Mouse (Mus musculus): ENCODE data around the gene Dusp1. TPM values are rescaled to one million over a fixed set of nuclear protein-coding genes. Genes with fewer than 3 reads are reported as not detected.

Gene Dusp1
- total and polyA plus RNA-seq, 3 experiments = 3.5 to 9.9 (median 5.6) TPM

DNA sequence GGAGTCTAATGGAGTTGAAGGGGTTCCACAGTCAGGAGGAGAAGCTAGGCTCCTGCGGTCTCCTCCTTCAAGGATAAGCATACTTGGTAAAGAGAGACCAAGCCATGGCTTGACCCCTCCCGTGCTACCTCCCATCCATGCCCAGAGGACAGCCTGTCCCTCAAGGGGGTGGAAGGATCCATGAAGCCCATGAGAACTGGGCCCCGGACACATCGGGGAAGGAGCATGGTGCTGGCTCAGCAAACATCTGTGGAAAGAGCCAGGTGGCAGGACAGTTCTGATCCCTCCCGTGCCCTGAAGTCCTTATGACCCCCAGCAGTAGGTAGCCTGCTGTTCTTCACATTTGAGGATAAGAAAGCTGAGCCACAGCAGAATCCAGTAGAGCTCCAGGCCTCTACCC lies 98.5 kb downstream of the Dusp1 start:
- Histone ChIP-seq H3K4me3 (replicated peaks in 1 of 3; ENCODE audit: low read depth in 2 of 3, low read length in 2 of 3, poor library complexity in 1 of 3) (no peak overlapping the region), H3K4me1 (ENCODE audit: control insufficient read depth in 1 of 2, insufficient read depth in 2 of 2) (peaks cover 2% of the 10 kb centered on the region in 2 experiments; a peak in 2 of 4 replicates), H3K79me2 (replicated peaks; ENCODE audit: control insufficient read depth, extremely low read depth, insufficient read depth, poor library complexity, severe bottlenecking) (no peaks in the 10 kb centered on the region), H3K36me3 (replicated peaks in 1 of 2; ENCODE audit: control insufficient read depth in 1 of 2, insufficient read depth in 1 of 2, low read length in 1 of 2) (no peaks in the 10 kb centered on the region), H3K27me3 (replicated peaks) (peaks cover 30% of the 10 kb centered on the region), H3K4me2 (ENCODE audit: insufficient read depth, low read depth, poor library complexity, severe bottlenecking) (no peak overlapping the region), H3K27ac (ENCODE audit: insufficient read depth, low read depth) (no peak overlapping the region), H3K9ac (ENCODE audit: insufficient read depth, low read depth) (no peak overlapping the region), H3K9me3 (replicated peaks; ENCODE audit: low read length) (no peaks in the 10 kb centered on the region)
- TF ChIP-seq BHLHE40 (IDR thresholded peaks at IDR 0.05; ENCODE audit: low read depth, low read length) (no peak), CTCF (conservative IDR thresholded peaks at IDR 0.05 in 1 of 2, IDR thresholded peaks at IDR 0.05 in 1 of 2; ENCODE audit: low read depth in 2 of 2, low read length in 2 of 2) (no peak), ZNF384 (IDR thresholded peaks at IDR 0.05; ENCODE audit: low read depth, low read length) (no peak), JUN (IDR thresholded peaks at IDR 0.05; ENCODE audit: insufficient read depth, low read depth, low read length) (no peak), HCFC1 (IDR thresholded peaks at IDR 0.05; ENCODE audit: low read depth, low read length) (no peak), ZKSCAN1 (IDR thresholded peaks at IDR 0.05; ENCODE audit: borderline replicate concordance, low read depth, low read length) (no peak), ZC3H11A (IDR thresholded peaks at IDR 0.05; ENCODE audit: low read depth, low read length) (no peak), USF1 (IDR thresholded peaks at IDR 0.05; ENCODE audit: low read depth, low read length) (no peak), SMC3 (IDR thresholded peaks at IDR 0.05; ENCODE audit: low read depth, low read length) (no peak), CHD2 (IDR thresholded peaks at IDR 0.05; ENCODE audit: low read length) (no peak), PAX5 (IDR thresholded peaks at IDR 0.05; ENCODE audit: low read length) (no peak), UBTF (IDR thresholded peaks at IDR 0.05; ENCODE audit: low read depth, low read length) (no peak), MAZ (IDR thresholded peaks at IDR 0.05; ENCODE audit: low read depth, low read length) (no peak), SIN3A (IDR thresholded peaks at IDR 0.05; ENCODE audit: low read length) (no peak), POLR2AphosphoS2 (IDR thresholded peaks at IDR 0.05; ENCODE audit: low read depth, low read length) (no peak), MAFK (IDR thresholded peaks at IDR 0.05; ENCODE audit: insufficient replicate concordance, low read length) (no peak), KAT2A (IDR thresholded peaks at IDR 0.05; ENCODE audit: insufficient replicate concordance, low read length) (no peak), RAD21 (IDR thresholded peaks at IDR 0.05; ENCODE audit: low read depth, low read length) (no peak), TBP (conservative IDR thresholded peaks at IDR 0.05; ENCODE audit: low read depth, low read length) (no peak)
- dilution Hi-C loops (cut with MboI; ENCODE audit: extremely low pct_ligation_motif_present, extremely low pct_unique_long_range_greater_than_20kb, low sequenced_read_pairs) = no loop called here
- in situ Hi-C loops (cut with MboI; ENCODE audit: low pct_ligation_motif_present, low pct_unique_long_range_greater_than_20kb, low sequenced_read_pairs) = no loop called here
- no peak for DNase-seq (ENCODE audit: extremely low read depth)

DNA sequence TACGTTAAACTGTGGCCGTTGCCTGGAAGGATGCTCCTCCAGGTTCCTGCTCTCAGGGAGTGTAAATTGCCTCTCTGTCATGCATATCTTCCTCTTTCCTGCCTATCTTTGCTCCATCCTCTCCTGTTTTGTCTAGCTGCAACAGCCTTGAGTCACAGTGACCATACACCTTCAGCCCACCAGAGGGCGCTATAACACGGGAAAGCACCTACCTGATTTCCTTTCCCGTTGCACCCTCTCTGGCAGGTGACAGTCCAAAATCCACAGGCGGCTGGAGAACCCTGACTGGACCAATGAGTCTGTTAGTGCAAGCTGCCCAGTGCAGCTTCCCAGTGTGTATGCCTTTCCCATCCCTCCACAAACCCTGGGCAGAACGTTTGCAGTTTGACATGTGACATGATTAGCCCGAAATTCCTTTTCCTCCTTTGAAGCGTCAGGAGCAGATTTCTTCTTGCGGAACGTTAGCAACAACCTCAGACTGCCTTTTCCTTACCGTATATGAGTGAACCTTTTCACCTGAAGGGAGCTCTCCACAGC lies 99.2 kb downstream of the Dusp1 start:
- dilution Hi-C loops (cut with MboI; ENCODE audit: extremely low pct_ligation_motif_present, extremely low pct_unique_long_range_greater_than_20kb, low sequenced_read_pairs) = no loop called here
- TF ChIP-seq ETS1 (conservative IDR thresholded peaks at IDR 0.05; ENCODE audit: low read depth, low read length) = no peak
- 0 out of 2 replicates have a peak, but pooled peaks have one; percentile 4 for TF ChIP-seq ZC3H11A (IDR thresholded peaks at IDR 0.05; ENCODE audit: low read depth, low read length)
- peak; percentile 77 for TF ChIP-seq SMC3 (IDR thresholded peaks at IDR 0.05; ENCODE audit: low read depth, low read length)
- no peak for TF ChIP-seq CHD2 (IDR thresholded peaks at IDR 0.05; ENCODE audit: low read length)
- TF ChIP-seq CTCF (conservative IDR thresholded peaks at IDR 0.05 in 1 of 2, IDR thresholded peaks at IDR 0.05 in 1 of 2; ENCODE audit: low read depth in 2 of 2, low read length in 2 of 2) = peak; percentile 90 to 93
- TF ChIP-seq CHD1 (IDR thresholded peaks at IDR 0.05; ENCODE audit: low read depth, low read length) = no peak
- 0 out of 2 replicates have a peak, but pooled peaks have one; percentile 14 for TF ChIP-seq MYC (IDR thresholded peaks at IDR 0.05; ENCODE audit: low read depth, low read length)
- TF ChIP-seq RAD21 (IDR thresholded peaks at IDR 0.05; ENCODE audit: low read depth, low read length) = peak; percentile 82
- Histone ChIP-seq H3K9me3 (replicated peaks; ENCODE audit: low read length) (no peaks in the 10 kb centered on the region), H3K9ac (ENCODE audit: insufficient read depth, low read depth) (no peak overlapping the region), H3K4me3 (replicated peaks in 1 of 3; ENCODE audit: low read depth in 2 of 3, low read length in 2 of 3, poor library complexity in 1 of 3) (no peak overlapping the region), H3K27me3 (replicated peaks) (peaks cover 35% of the 10 kb centered on the region), H3K4me1 (ENCODE audit: control insufficient read depth in 1 of 2, insufficient read depth in 2 of 2) (peaks cover 0 to 2% of the 10 kb centered on the region in 2 experiments; a peak in 1 of 4 replicates), H3K79me2 (replicated peaks; ENCODE audit: control insufficient read depth, extremely low read depth, insufficient read depth, poor library complexity, severe bottlenecking) (no peaks in the 10 kb centered on the region), H3K36me3 (replicated peaks in 1 of 2; ENCODE audit: control insufficient read depth in 1 of 2, insufficient read depth in 1 of 2, low read length in 1 of 2) (no peaks in the 10 kb centered on the region), H3K27ac (ENCODE audit: insufficient read depth, low read depth) (no peak overlapping the region), H3K4me2 (ENCODE audit: insufficient read depth, low read depth, poor library complexity, severe bottlenecking) (no peak overlapping the region)
- in situ Hi-C loops (cut with MboI; ENCODE audit: low pct_ligation_motif_present, low pct_unique_long_range_greater_than_20kb, low sequenced_read_pairs) = no loop called here
- DNase-seq (ENCODE audit: extremely low read depth) = peak; percentile 71
